Mouse (Mus musculus) ovary, adult 10 weeks (tissue): ENCODE results near the gene Tas2r120. TPM values are rescaled to one million over a fixed set of nuclear protein-coding genes. Genes with fewer than 3 reads are reported as not detected.

Source experiments
- polyA plus RNA-seq: library from polyadenylated mRNA; stranded (reverse); fragments of 350-450 nt; fragmentation: Illumina TruSeq; extraction: RNeasy Lipid Tissue Mini Kit (QIAGEN cat#74804); gene quantifications from one replicate; pipeline ENCODE4 v1.2.3, GENCODE M21; 2014

Gene Tas2r120
- polyA plus RNA-seq = not detected

GRCm38 (mm10) chr6:132656653-132657052 is at the start of gene Tas2r120:
TSS of gene Tas2r120 (plus strand) at chr6:132656953.

GRCm38 (mm10) chr6:132651426-132651825 is 5.3 kb upstream of the Tas2r120 start, which contains the start of gene A630073D07Rik:
TSS of gene A630073D07Rik (minus strand) at chr6:132651526.

DNA sequence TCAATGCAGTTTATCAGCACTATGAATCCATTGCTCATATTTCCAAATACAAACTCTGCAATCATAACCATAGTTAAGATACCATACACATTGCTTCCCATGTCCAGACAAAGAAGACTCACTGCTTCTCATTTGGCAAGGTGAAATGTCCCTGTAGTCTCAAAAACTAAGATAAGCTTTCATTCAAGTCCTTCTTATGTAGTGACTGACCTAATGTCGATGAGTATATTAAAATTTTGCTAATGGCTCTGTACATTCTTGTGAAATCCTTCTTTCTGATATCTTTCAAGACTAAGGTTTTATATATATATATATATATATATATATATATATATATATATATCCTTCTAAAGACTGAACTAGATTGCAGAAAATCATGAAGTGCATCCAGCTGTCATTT is 44.2 kb downstream of the Tas2r120 start, which contains the start of gene Tas2r121:
TSS of gene Tas2r121 (minus strand) at position 101 of the 400 bp plus-strand sequence.

Other genes starting within 250 kb of the Tas2r120 start
- gene Prh1, start 87.1 kb upstream of the Tas2r120 start, polyA plus RNA-seq = not detected
- not detected for gene Prp2, start 61.0 kb upstream of the Tas2r120 start, polyA plus RNA-seq
- gene A630073D07Rik, start 5.4 kb upstream of the Tas2r120 start, polyA plus RNA-seq = not detected
- not detected for gene Tas2r121, start 44.1 kb downstream of the Tas2r120 start, polyA plus RNA-seq
- gene Tas2r122, start 55.0 kb downstream of the Tas2r120 start, polyA plus RNA-seq = not detected
- gene Tas2r115, start 81.1 kb downstream of the Tas2r120 start, polyA plus RNA-seq = not detected
- not detected for gene Tas2r124, start 97.8 kb downstream of the Tas2r120 start, polyA plus RNA-seq
- gene Tas2r102, start 105.2 kb downstream of the Tas2r120 start, polyA plus RNA-seq = not detected
- not detected for gene Tas2r136, start 121.2 kb downstream of the Tas2r120 start, polyA plus RNA-seq
- gene Tas2r117, start 145.9 kb downstream of the Tas2r120 start, polyA plus RNA-seq = not detected
- not detected for gene Tas2r123, start 190.2 kb downstream of the Tas2r120 start, polyA plus RNA-seq
- not detected for gene Tas2r116, start 198.5 kb downstream of the Tas2r120 start, polyA plus RNA-seq
- not detected for gene Tas2r110, start 211.1 kb downstream of the Tas2r120 start, polyA plus RNA-seq
- not detected for gene Tas2r113, start 236.1 kb downstream of the Tas2r120 start, polyA plus RNA-seq